Mouse (Mus musculus): ENCODE measurements around the gene Ccdc85c. TPM values are rescaled to one million over a fixed set of nuclear protein-coding genes. Genes with fewer than 3 reads are reported as not detected.

Gene Ccdc85c
- polyA plus RNA-seq (2015; fragmentation: Nextera tagmentation; extraction: Ambion mirVana) = 7.5 and 10.2 TPM in 2 replicates

- H3K4me3 ChIP-seq (ENCODE audit: low read length) = peak within 1 kb of the TSS; percentile 90
- H3K9me3 ChIP-seq (ENCODE audit: control insufficient read depth, low read length) = no peaks in the 10 kb centered on the region
- peak within 1 kb of the TSS; percentile 91 for H3K9ac ChIP-seq (ENCODE audit: low read depth, low read length)
- H3K4me1 ChIP-seq (ENCODE audit: control insufficient read depth, insufficient read depth, low read depth, low read length) = peaks cover 58% of the 10 kb centered on the region
- WGBS = under 1% methylated on average over 95 of the region's 120 CpGs
- H3K27me3 ChIP-seq (replicated peaks; ENCODE audit: control insufficient read depth, insufficient read depth, low read length) = no peaks in the 10 kb centered on the region
- peak within 1 kb of the TSS; percentile 71 for H3K4me2 ChIP-seq (ENCODE audit: low read length)
- no peaks in the 10 kb centered on the region for H3K36me3 ChIP-seq (ENCODE audit: control insufficient read depth, insufficient read depth, low read length)
- peak within 1 kb of the TSS; percentile 94 for H3K27ac ChIP-seq (ENCODE audit: low read depth, low read length)
- 0 out of 2 replicates have a peak, but pooled peaks have one; percentile 0 for ATAC-seq
Observed at GRCm38 (mm10) chr12:108274661-108275507, at the start of gene Ccdc85c. Ccdc85c (minus strand) TSS chr12:108275425.

GRCm38 (mm10) chr12:108320096-108320495 is 44.9 kb upstream of the Ccdc85c start:
- H3K4me3 ChIP-seq (ENCODE audit: low read length) = no peak overlapping the region
- H3K4me2 ChIP-seq (ENCODE audit: low read length) = no peak overlapping the region
- H3K27ac ChIP-seq (ENCODE audit: low read depth, low read length) = no peak overlapping the region
- no peaks in the 10 kb centered on the region for H3K9me3 ChIP-seq (ENCODE audit: control insufficient read depth, low read length)
- peaks cover 14% of the 10 kb centered on the region for H3K27me3 ChIP-seq (replicated peaks; ENCODE audit: control insufficient read depth, insufficient read depth, low read length)
- no peak for ATAC-seq
- H3K9ac ChIP-seq (ENCODE audit: low read depth, low read length) = no peak overlapping the region
- no peaks in the 10 kb centered on the region for H3K36me3 ChIP-seq (ENCODE audit: control insufficient read depth, insufficient read depth, low read length)
- 10% methylated on average over 8 of the region's 8 CpGs for WGBS
- no peaks in the 10 kb centered on the region; the same call in none of the 2 replicates for H3K4me1 ChIP-seq (ENCODE audit: control insufficient read depth, insufficient read depth, low read depth, low read length)

GRCm38 (mm10) chr12:108318499-108318898 is 43.3 kb upstream of the Ccdc85c start:
- WGBS = 20% methylated on average over 26 of the region's 37 CpGs
- H3K27me3 ChIP-seq (replicated peaks; ENCODE audit: control insufficient read depth, insufficient read depth, low read length) = peaks cover 14% of the 10 kb centered on the region
- no peaks in the 10 kb centered on the region for H3K36me3 ChIP-seq (ENCODE audit: control insufficient read depth, insufficient read depth, low read length)
- ATAC-seq = no peak
- peak overlapping the region; percentile 17 for H3K4me3 ChIP-seq (ENCODE audit: low read length)
- no peak overlapping the region; the same call in 1 of the 2 replicates for H3K9ac ChIP-seq (ENCODE audit: low read depth, low read length)
- peak overlapping the region; percentile 42 for H3K4me2 ChIP-seq (ENCODE audit: low read length)
- H3K27ac ChIP-seq (ENCODE audit: low read depth, low read length) = no peak overlapping the region
- H3K9me3 ChIP-seq (ENCODE audit: control insufficient read depth, low read length) = no peaks in the 10 kb centered on the region
- H3K4me1 ChIP-seq (ENCODE audit: control insufficient read depth, insufficient read depth, low read depth, low read length) = no peaks in the 10 kb centered on the region; the same call in none of the 2 replicates

- H3K4me3 ChIP-seq (ENCODE audit: low read length) = peak overlapping the region; percentile 17
- no peaks in the 10 kb centered on the region for H3K36me3 ChIP-seq (ENCODE audit: control insufficient read depth, insufficient read depth, low read length)
- H3K4me2 ChIP-seq (ENCODE audit: low read length) = peak overlapping the region; percentile 42
- no peak for ATAC-seq
- H3K9ac ChIP-seq (ENCODE audit: low read depth, low read length) = no peak overlapping the region; the same call in 1 of the 2 replicates
- no peaks in the 10 kb centered on the region for H3K9me3 ChIP-seq (ENCODE audit: control insufficient read depth, low read length)
- no peaks in the 10 kb centered on the region; the same call in none of the 2 replicates for H3K4me1 ChIP-seq (ENCODE audit: control insufficient read depth, insufficient read depth, low read depth, low read length)
- H3K27ac ChIP-seq (ENCODE audit: low read depth, low read length) = no peak overlapping the region
- 26% methylated on average over 18 of the region's 18 CpGs for WGBS
- peaks cover 14% of the 10 kb centered on the region for H3K27me3 ChIP-seq (replicated peaks; ENCODE audit: control insufficient read depth, insufficient read depth, low read length)
Observed at GRCm38 (mm10) chr12:108317826-108318430, 42.7 kb upstream of the Ccdc85c start.

- 12% methylated on average over 9 of the region's 9 CpGs for WGBS
- H3K36me3 ChIP-seq (ENCODE audit: control insufficient read depth, insufficient read depth, low read length) = no peaks in the 10 kb centered on the region
- H3K9me3 ChIP-seq (ENCODE audit: control insufficient read depth, low read length) = no peaks in the 10 kb centered on the region
- H3K4me2 ChIP-seq (ENCODE audit: low read length) = no peak overlapping the region
- H3K4me3 ChIP-seq (ENCODE audit: low read length) = no peak overlapping the region
- no peaks in the 10 kb centered on the region; the same call in none of the 2 replicates for H3K4me1 ChIP-seq (ENCODE audit: control insufficient read depth, insufficient read depth, low read depth, low read length)
- no peak for ATAC-seq
- no peak overlapping the region for H3K9ac ChIP-seq (ENCODE audit: low read depth, low read length)
- H3K27ac ChIP-seq (ENCODE audit: low read depth, low read length) = no peak overlapping the region
- peaks cover 14% of the 10 kb centered on the region for H3K27me3 ChIP-seq (replicated peaks; ENCODE audit: control insufficient read depth, insufficient read depth, low read length)
Observed at GRCm38 (mm10) chr12:108317201-108317738, 42.0 kb upstream of the Ccdc85c start.

- ATAC-seq = no peak
- no peaks in the 10 kb centered on the region; the same call in none of the 2 replicates for H3K4me1 ChIP-seq (ENCODE audit: control insufficient read depth, insufficient read depth, low read depth, low read length)
- no peak overlapping the region for H3K4me2 ChIP-seq (ENCODE audit: low read length)
- no peak overlapping the region for H3K4me3 ChIP-seq (ENCODE audit: low read length)
- no peaks in the 10 kb centered on the region for H3K9me3 ChIP-seq (ENCODE audit: control insufficient read depth, low read length)
- no peaks in the 10 kb centered on the region for H3K36me3 ChIP-seq (ENCODE audit: control insufficient read depth, insufficient read depth, low read length)
- H3K27ac ChIP-seq (ENCODE audit: low read depth, low read length) = no peak overlapping the region
- WGBS = 31% methylated on average over 6 of the region's 6 CpGs
- peaks cover 14% of the 10 kb centered on the region for H3K27me3 ChIP-seq (replicated peaks; ENCODE audit: control insufficient read depth, insufficient read depth, low read length)
- no peak overlapping the region for H3K9ac ChIP-seq (ENCODE audit: low read depth, low read length)
Observed at GRCm38 (mm10) chr12:108316655-108317054, 41.4 kb upstream of the Ccdc85c start.

GRCm38 (mm10) chr12:108315818-108316217 is 40.6 kb upstream of the Ccdc85c start:
- Histone ChIP-seq H3K4me2 (ENCODE audit: low read length) (no peak overlapping the region), H3K4me3 (ENCODE audit: low read length) (no peak overlapping the region), H3K27ac (ENCODE audit: low read depth, low read length) (no peak overlapping the region), H3K36me3 (ENCODE audit: control insufficient read depth, insufficient read depth, low read length) (no peaks in the 10 kb centered on the region), H3K4me1 (ENCODE audit: control insufficient read depth, insufficient read depth, low read depth, low read length) (no peaks in the 10 kb centered on the region; the same call in none of the 2 replicates), H3K9me3 (ENCODE audit: control insufficient read depth, low read length) (no peaks in the 10 kb centered on the region), H3K9ac (ENCODE audit: low read depth, low read length) (no peak overlapping the region), H3K27me3 (replicated peaks; ENCODE audit: control insufficient read depth, insufficient read depth, low read length) (peaks cover 14% of the 10 kb centered on the region)
- ATAC-seq = no peak
- 58% methylated on average over 10 of the region's 10 CpGs for WGBS

GRCm38 (mm10) chr12:108313244-108313772 is 38.1 kb upstream of the Ccdc85c start:
- no peak overlapping the region for H3K9ac ChIP-seq (ENCODE audit: low read depth, low read length)
- no peak overlapping the region for H3K4me2 ChIP-seq (ENCODE audit: low read length)
- H3K4me3 ChIP-seq (ENCODE audit: low read length) = no peak overlapping the region
- H3K36me3 ChIP-seq (ENCODE audit: control insufficient read depth, insufficient read depth, low read length) = no peaks in the 10 kb centered on the region
- no peaks in the 10 kb centered on the region for H3K9me3 ChIP-seq (ENCODE audit: control insufficient read depth, low read length)
- H3K27me3 ChIP-seq (replicated peaks; ENCODE audit: control insufficient read depth, insufficient read depth, low read length) = peaks cover 5% of the 10 kb centered on the region
- no peak for ATAC-seq
- H3K27ac ChIP-seq (ENCODE audit: low read depth, low read length) = no peak overlapping the region
- H3K4me1 ChIP-seq (ENCODE audit: control insufficient read depth, insufficient read depth, low read depth, low read length) = no peaks in the 10 kb centered on the region; the same call in 1 of the 2 replicates
- 100% methylated on average over 1 of the region's 1 CpGs for WGBS
